Mouse (Mus musculus) embryo, embryonic 10 days (tissue): ENCODE data around the gene Ndufa4l2.
A peak's percentile ranks its signal among the peaks of the same experiment; 100 is the strongest.

Source experiments
- DNase-seq: peaks from one replicate; pipeline ENCODE4 v3.0.0-alpha.2; 2015; ENCODE audit warnings: low spot score

Ndufa4l2 gene

DNA sequence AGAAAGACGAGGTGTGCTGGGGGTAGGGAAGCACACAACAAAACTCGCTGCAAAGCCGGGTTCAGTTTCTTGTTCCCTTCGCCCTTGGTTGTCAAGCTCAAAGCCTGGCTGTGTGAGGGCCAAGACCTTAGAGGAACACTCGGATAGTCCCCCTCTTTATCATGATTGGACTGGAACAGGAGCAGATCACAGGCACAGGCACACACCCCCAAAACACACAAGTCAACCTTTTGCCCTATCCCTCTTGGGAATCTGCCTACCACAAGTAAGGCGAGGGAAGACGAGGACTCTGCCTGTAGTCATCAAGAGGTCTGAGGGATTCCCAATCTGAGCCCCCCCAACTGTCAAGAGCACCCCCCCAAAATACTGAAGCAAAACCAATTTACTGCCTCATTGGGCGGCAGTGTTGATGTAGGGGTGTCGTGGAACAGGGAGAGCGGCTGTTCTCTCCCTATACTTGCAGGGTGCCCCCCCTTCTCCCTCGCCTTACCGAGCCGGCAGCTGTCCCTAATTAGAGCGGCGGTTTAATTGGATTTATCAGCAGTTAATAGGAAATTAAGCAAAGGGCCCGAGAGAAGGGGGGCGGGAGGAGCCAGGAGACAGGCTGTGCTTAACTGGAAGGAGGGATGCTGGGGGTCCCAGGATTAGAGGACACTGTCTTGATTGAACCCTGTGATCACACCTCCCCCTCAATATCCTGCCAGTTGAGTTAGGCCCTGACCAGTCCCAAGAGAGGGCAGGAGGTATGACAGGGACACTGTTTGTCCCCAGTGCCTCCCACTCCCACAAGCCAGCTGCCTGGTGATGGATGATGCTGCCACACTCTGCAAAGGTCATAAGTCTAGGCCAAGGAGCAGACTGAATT is 4.7 kb upstream of the Ndufa4l2 start:
- DNase-seq = peak; percentile 72

DNA sequence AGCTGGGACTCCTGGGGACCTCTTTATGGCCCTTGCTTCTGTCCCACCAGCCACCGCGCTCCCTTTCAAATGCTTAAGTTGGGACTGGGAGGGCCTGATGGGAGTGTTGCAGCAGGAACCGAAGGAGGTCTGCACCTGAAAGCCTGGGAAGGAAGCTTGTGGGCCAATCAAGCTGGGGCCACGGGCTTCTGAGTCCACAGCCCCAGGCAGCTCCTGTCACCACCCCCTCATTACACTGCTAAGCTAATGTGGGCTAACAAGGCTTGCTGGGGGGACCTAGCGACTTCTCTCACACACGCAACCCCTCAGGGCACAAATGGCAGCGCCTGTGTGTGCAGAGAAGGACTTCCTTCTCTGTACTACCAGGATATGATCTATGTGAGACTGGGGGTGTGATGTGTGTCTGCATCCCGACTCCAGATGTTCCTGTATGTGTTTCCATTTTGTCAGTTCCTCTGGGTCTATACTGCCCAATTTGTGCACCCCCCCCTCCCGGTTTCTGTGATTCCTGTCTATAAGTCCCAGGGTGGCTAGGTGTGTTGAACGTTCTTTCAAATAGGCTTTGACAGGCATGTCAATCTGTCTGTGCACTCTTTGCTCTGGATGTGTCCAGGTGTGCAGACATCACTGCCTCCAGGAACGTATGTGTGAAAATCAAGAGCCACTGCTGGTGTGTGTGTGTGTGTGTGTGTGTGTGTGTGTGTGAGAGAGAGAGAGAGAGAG is 3.7 kb upstream of the Ndufa4l2 start:
- DNase-seq = peak; percentile 28

DNA sequence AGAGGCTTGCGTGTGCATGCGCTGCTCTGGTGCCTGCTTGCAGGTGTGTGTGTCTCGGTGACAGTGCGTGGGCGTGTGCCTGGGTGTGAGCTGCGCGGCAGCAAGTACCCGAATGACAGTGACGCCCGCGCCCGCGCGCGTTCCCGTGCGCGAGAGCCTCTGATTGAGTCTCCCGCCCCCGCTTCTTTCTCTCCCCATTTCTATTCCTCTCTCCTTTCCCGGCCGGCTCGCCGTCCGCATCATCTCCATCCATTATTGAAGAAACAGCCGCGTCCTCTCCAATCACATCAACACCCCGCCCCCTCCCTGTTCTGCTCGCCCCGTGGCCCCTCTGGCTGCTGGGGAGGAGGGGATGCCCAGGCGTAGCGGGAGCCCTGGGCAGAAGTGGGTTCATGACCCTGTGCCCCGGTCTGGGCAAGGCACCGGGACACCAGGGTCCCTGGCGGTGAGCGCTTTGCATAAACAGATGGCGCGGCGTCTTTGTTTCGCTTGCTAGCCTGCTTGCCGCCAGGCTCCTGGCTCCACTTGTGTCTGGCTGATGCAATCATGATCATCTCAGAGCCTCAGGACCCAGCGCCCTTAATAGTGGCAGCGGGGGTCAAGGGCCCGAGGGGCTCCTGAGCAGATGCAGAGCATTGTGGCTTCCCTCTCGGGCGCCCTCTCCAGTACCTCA is 3.0 kb upstream of the Ndufa4l2 start:
- peak; percentile 65 for DNase-seq

DNA sequence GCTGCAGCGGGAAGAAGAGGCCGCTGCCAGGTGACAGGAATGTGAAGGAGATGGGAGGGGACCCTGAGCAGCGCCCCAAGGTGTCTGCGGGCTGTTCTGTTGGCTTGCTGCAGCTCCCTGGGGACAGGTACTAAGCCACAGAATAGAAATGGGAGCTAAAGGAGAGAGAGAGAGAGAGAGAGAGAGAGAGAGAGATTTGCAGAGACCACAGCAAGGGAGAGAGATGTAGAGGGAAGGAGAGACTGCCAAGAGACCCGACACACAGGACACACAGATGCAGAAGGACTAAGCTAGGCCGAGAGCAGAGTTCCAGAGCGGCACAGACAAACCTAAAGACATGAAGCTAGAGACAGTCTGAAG is 2.5 kb upstream of the Ndufa4l2 start:
- DNase-seq = no peak

DNA sequence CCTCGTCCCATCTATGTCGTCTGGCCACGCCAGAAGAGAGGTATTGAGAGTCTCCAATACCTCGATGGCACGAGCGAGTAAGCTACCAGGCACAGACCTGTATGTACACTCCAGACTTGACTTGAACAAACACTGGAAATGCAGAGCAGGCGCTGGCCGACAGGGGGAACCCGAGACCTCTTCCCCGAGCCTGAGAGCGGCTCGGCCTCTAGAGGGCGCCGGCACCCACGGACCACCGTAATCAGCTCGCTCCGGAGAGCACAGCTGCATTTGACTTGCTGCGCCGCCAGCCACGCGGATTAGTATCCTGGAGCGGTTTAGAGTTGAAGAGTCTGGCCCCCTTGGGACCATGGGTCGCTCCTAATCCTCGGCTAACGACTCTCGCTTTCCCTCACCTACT is 2.0 kb upstream of the Ndufa4l2 start:
- peak; percentile 95 for DNase-seq

DNA sequence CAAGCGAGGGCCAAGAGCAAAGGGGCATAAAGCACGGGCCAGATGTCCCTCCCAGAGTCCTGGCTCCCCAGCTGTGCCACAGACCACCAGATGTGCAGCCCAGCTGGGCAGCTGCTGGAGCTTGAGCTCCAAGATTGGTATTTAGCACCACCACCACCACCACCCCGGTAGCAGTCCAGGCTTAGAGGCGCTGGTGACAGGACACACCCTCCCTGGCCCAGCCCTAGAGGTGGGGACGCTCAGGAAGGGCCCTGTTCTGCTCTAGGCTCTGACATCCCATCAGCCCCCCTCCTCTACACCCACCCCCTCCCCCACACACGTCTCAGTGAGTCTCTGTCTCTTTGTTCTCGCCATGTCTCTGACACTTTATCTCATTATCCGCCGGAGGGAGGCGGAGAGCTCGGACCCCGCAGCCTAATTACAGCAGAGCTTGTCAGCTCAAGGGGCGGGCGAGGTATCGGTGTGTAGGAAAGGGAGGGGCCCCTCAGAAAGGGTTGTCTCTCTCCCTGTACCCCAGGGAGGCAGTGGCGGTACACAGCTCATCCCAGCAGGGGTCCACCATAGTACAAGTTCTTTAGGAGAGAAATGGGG is 1.2 kb upstream of the Ndufa4l2 start:
- no peak for DNase-seq

DNA sequence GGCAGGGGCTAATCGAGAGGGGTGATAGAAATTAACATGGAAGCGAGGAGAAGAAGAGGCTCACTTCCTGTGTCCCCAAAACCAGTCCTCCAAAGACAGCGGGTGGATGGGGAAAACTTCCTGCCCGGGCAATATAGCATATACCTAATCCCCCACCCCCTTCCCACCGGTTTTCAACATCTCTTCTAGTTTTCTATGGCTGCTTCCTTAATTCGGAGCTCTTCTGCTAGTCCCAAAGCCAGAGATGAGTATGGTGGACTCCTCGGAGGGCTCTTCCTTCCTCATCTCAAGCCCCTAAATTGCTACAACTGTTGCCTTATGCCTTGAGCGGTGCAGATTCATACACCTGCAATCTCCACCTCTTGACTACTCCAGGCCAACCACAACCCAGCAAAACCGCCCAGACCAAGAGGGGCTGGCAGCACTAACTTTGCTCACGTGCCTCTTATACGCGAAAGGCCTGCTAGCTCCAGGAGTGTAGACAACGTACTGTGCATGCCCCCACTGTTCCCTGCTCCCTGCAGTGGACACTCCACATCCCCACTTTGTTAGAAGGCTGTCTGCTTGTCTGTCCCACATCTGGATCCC is 562 bp upstream of the Ndufa4l2 start:
- DNase-seq = no peak

DNA sequence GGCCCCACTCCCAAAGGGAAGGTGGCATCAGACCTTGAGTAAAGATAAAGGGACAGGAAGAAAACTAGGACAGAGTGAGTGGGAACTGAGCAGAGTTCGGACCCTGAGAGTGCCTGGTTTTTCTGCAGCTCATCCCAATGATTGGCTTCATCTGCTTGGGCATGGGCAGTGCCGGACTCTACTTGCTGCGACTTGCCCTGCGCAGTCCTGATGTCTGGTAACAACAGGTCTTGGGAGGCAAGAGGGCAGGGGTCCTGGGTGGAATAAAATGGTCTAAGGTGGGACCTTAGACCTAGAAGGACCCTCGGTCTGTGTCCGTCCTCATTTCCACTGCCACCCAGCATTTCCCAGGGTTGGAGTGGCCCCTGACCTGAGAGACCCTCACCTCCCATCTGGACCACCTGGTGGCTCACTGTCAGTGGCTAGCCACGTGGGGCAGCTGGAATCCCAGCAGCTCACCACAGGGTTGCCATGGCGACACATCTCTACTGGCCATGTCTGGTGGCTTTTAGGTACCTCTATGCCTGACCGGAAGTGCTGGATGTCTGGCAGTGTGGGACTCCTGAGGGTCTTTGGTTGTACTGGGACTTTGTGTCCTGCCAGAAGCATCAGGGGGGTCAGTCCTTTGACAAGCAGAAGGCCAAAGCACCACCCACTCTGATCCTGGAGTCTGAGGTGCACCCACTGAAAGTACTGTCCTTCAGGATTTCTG is 660 bp downstream of the Ndufa4l2 start:
- peak; percentile 73 for DNase-seq

DNA sequence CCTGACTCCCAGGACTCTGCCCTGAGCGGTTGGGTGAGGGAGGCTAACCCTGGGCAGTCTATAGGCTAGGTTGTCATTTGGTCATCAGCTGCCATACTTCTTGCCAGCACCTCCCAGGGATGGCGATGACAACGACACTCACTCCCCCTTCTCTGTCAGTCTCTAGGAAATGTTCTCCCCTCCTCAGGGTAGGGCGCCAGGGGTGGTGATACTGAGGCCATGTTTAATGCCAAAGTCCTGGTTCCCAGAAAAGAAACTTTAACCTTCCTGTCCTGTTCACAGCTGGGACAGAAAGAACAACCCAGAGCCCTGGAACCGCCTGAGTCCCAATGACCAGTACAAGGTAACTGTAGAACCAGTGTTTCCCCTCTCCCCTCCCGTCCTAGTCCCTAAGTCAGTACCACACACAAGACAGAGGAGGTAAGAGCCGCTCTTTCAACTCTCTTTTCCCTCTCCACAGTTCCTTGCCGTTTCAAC is 1.3 kb downstream of the Ndufa4l2 start:
- no peak for DNase-seq

DNA sequence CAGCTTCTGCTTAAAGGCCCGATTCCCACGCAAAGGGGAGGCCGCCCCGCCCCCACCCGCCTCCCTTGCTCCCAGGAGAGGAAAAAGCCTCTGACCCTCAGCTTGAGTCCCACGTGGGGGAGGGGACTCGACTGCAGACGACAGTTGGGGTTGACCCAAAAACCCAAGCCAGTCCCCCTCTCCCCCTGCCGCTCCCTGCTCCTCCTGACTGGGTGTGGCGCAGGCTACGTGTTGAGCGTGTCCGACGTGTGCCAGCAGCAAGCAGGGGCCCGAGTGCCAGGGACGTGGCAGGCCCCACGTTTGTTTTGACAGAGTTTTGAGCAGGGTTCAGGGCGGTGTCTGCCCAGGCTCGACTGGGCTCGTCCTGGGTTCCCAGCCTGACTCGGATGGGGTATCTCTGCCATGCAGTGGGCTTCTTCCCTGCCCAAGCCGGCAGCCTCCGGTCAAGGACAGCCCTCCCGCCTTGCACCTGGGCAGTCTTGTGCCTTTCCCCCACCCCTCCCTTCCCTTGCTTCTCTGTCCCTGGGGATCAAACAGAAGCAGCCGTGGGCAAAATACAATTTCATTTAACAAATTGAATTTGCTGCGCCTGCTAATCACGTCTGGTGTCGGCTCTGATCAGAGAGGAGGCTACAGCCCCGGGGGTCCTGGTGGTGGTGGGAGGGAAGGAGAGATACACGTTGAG is 2.0 kb downstream of the Ndufa4l2 start:
- DNase-seq = peak; percentile 74

DNA sequence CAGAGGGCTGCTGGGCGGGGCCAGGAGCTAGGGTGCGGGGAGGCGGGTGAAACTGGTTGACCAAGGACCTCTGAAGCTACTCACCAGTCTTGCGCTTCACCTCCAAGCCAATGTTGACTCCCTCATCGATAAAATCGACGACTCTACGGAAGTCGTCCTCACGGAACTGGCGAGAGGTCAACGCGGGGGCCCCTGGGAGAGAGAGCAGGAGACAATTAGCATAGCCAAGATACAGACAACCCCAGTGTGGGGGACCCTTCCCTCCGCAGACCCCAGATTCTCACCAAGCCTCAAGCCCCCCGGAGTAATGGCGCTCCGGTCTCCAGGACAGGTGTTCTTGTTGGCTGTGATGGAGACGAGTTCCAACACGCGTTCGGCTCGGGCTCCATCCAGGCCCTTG is 3.2 kb downstream of the Ndufa4l2 start:
- no peak for DNase-seq

DNA sequence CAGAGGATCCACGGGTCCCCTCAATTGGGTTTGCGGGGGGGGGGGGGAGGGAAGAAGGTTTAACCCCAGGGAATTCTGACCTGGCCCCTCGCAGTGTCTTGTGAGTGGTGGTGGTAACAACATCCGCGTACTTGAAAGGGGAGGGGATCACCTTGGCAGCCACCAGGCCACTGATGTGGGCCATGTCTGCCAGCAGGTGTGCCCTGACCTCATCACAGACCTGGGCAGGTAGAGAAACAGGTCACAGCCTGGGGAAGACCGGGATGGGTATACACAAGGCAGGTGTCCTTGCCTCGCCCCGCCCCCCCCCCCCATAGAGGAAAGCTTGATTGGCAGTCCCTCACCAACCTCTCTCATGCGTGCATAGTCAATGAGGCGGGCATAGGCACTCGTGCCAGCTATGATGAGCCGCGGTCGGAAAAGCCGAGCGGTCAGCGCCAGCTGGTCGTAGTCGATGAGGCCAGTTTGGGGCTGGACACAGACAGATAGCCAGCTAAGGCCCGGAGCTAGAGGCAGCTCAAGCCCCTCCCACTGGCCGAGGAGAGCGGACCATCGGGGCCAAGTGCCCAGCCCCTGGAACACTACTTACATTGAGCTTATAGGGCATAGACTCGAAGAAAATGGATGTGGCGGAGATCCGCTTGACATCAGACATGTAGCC is 4.4 kb downstream of the Ndufa4l2 start:
- DNase-seq = no peak

DNA sequence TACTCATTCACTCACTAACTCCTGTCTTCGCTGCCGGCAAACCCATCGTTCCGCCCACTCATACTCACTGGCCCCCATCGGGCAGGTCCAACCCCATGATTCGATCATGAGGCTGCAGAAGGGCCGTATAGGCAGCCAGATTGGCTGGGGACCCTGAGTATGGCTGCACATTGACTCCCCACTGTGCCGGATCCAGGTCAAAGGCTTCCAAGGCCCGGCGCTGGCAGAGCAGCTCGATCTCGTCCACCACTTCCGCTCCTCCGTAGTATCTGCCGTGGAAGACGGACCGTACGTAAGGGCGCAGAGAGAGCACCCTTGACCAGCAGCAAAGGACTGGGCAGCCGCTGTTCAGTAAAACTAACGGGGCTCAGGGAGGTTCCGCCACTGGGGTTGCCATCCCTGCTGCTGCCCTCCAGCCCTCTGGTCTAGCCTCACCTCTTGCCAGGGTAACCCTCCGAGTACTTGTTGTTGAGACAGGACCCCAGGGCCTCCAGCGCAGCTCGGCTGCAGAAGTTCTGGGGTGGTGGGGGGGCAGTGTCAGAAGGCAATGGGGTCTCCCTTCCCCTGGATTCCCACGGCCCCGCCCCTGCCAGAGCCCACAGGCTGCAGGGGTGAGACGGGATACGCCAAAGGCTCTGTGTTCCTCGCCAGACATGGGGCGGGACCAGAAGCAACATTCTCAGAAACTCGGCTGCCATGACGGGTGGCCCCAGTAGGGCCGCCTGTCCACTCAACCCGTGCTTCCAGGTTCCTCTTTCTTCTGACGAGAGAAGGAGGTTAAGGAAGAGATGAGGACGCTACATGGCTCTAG is 5.3 kb downstream of the Ndufa4l2 start:
- DNase-seq = no peak

DNA sequence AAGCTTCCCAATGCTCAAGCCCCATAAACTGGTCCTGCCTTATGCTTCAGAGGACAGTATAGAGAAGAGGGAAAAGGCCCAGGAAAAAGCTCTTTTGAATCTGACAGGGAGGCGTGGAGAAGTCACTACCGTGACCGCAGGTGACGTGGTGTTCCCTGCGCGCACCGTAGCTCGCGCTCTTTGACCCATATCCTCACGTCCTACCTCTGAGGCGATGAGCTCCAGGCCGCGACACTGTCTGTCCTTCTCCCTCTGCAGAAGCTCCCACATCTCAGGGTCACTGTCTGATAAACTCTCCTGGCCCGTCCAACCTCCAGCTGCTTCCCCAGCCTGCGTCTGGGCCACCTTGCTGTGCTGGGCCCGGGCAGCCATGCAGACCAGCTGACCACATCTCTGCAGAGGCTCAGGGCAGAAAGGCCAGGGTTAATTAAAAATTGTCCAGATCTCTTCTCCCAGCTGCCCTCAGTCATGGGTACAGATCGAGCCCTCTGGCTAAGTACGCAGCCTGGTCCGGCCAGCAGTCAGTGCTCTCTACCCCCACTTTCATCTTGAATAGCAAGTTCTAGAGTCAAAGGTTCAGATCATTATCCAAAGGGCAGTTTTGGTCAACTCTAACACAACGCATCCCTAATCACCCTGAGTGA is 6.1 kb downstream of the Ndufa4l2 start:
- no peak for DNase-seq

DNA sequence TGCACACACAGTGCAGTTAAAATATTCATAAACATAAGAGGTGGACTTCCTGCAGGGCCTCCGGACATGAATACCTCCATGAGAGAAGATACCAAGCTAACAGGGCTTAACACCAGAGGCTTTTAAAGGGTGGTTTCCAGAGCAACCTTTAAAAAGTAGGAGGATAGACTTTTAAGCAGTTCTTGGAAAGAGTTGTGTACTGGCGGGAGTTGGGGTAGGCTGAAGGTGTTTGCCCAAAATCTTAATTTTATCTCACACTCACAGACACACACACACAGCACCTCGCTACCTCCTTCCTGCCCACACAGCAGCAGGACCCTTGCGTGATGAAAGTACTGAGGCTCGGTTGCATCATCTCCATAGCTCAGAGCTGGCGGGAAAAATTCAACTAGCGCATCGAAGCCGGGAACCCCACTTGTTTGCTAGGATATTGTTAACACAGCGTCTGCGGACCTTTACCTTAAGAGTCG is 6.9 kb downstream of the Ndufa4l2 start:
- DNase-seq = no peak

DNA sequence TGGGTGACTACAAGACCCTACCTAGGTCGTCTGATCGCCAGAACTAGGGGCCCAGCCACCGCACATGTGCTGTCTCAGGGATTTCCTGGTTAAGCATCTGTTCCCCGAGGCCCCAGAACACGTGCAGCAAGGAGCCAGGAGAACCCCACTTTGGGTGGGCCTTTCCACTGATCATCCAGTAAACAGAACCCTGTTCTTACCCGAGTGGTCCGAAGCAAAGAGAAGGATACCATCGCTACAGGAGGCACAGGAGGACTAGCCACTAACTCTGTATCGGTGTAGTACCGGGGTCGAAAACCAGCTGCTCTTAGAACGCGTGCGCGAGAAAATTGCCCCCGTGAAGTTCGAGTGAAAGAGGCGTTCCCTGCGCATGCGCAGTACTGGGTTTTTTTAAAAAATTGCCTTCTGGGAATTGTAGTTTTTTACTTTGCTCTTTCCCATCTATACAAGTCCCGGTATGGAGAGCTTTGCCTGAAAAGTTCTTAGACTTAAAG is 7.4 kb downstream of the Ndufa4l2 start, which contains the start of gene Shmt2:
Gene Shmt2 (minus strand): TSS at position 357 of the 494 bp plus-strand sequence.
- DNase-seq = peak; percentile 94

DNA sequence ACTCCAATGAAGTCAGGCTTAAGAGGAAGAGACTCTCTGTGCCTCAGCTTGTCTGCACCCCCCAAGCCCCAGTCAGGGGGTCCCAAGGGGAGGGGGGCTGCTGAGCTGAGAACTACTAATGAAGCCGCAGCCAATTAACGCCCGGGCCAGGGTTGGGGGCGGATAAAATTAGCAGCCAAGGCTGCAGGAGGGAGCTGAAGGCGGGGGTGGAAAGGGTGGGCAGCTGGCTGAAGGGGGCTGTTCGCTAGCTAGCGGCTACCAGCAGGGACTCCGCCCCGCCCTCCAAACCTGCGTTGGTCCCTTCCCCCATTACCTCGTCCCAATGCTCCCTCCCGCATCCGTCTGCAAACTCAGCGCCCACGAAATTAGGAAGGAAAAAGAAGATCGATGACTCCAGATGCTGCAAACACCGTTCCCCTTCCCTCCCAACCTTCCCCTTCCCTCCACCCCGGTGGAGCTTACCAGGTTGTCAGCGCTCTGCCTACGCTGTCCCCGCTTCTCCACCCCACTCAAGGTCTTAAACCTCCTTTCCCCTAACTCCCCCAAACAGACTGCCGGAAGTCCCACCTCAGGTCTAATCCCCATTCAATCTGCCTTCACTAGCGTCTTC is 10.0 kb downstream of the Ndufa4l2 start:
- no peak for DNase-seq

DNA sequence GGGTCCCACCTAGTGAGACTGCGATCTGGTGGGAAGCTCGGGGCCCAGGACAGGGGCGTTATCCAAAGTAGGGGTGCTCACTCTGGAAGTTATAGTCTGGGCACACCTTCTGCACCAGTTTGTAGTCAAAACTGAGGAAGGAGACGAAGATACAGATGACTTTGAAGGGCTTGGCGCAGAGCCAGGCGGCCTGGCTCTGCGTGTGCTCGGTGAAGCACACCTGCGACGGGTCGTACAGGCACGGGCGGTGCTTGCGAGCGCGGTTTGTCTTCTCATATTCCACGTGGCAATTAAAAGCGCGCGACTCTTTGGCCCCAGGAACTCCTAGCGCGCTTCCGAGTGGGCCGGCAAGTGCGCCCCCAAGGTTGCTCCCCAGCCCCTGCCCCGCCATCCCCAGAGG is 11.3 kb downstream of the Ndufa4l2 start:
- no peak for DNase-seq
